Mouse (Mus musculus) thymus, adult 2 months (tissue): ENCODE data around the gene Pcnx2. TPM values are rescaled to one million over a fixed set of nuclear protein-coding genes. Genes with fewer than 3 reads are reported as not detected.

Experiments
- DNase-seq: peaks from one replicate; pipeline ENCODE4 v3.0.0; 2021
- H3K27ac ChIP-seq: fragments of 200-500 bp; 2 replicates; pipeline ENCODE4 v1.5.1; 2012; ENCODE audit warnings: low read length, control low read depth; ENCODE audit not compliant: control insufficient read depth, insufficient read depth
- H3K27me3 ChIP-seq: fragments of 200-500 bp; 2 replicates; pipeline ENCODE4 v1.6.1; 2012; ENCODE audit warnings: mild to moderate bottlenecking, low read length, moderate library complexity, mixed read lengths; ENCODE audit not compliant: control insufficient read depth, insufficient read depth
- H3K36me3 ChIP-seq: fragments of 200-500 bp; 2 replicates; pipeline ENCODE4 v1.6.1; 2012; ENCODE audit warnings: mild to moderate bottlenecking, low read length, moderate library complexity; ENCODE audit not compliant: control insufficient read depth, insufficient read depth
- H3K4me1 ChIP-seq: fragments of 200-500 bp; replicated peaks from 2 replicates; pipeline ENCODE4 v1.6.1; 2012; ENCODE audit warnings: low read length; ENCODE audit not compliant: control insufficient read depth, insufficient read depth
- H3K4me3 ChIP-seq: fragments of 200-500 bp; 2 replicates; pipeline ENCODE4 v1.5.1; 2012; ENCODE audit warnings: mild to moderate bottlenecking, low read length, control low read depth, moderate library complexity; ENCODE audit not compliant: control insufficient read depth, insufficient read depth
- CTCF ChIP-seq: fragments of 200-500 bp; IDR thresholded peaks from 2 replicates; pipeline ENCODE4 v1.5.1; 2012; ENCODE audit warnings: mild to moderate bottlenecking, control low read depth, low read length, moderate library complexity, borderline replicate concordance; ENCODE audit not compliant: control insufficient read depth, poor library complexity, insufficient read depth; ENCODE audit errors: extremely low read depth
- POLR2A ChIP-seq: fragments of 200-500 bp; IDR thresholded peaks from 2 replicates; pipeline ENCODE4 v1.6.1; 2012; ENCODE audit warnings: mild to moderate bottlenecking, low read length, control low read depth, moderate library complexity; ENCODE audit not compliant: control insufficient read depth, poor library complexity, insufficient read depth; ENCODE audit errors: extremely low read depth
- WGBS: fragments of 180-500 bp; shearing (Covaris S2); methylation state at CpG from one replicate; pipeline ENCODE4 v1.1.7; 2018; 5-methylcytosine and 5-hydroxymethylcytosine counted together
- polyA plus RNA-seq: library from polyadenylated mRNA; depleted of rRNA; stranded (reverse); fragments of >200 nt; gene quantifications from 2 replicates; pipeline ENCODE4 v1.2.3, GENCODE M21; 2012

The Pcnx2 gene
- polyA plus RNA-seq, 1 experiment, result 0.34 TPM

- WGBS, result 95% methylated on average over 8 of the region's 8 CpGs
- no peak overlapping the region for H3K27ac ChIP-seq
- H3K27me3 ChIP-seq, result no peaks in the 10 kb centered on the region
- H3K4me1 ChIP-seq, result peaks cover 16% of the 10 kb centered on the region
- H3K4me3 ChIP-seq, result no peak overlapping the region
- TF ChIP-seq CTCF (no peak), POLR2A (no peak)
- no peak for DNase-seq
- no peaks in the 10 kb centered on the region for H3K36me3 ChIP-seq
Measured at GRCm38 (mm10) chr8:125727797-125728196, 170.3 kb downstream of the Pcnx2 start.

GRCm38 (mm10) chr8:125726986-125727385 lies 171.1 kb downstream of the Pcnx2 start:
- Histone ChIP-seq H3K4me1 (peaks cover 16% of the 10 kb centered on the region), H3K27ac (no peak overlapping the region), H3K36me3 (no peaks in the 10 kb centered on the region), H3K4me3 (no peak overlapping the region), H3K27me3 (no peaks in the 10 kb centered on the region)
- 82% methylated on average over 5 of the region's 5 CpGs for WGBS
- TF ChIP-seq POLR2A (no peak), CTCF (no peak)
- DNase-seq, result no peak

- Histone ChIP-seq H3K27ac (0 out of 2 replicates have a peak overlapping the region, but pooled peaks have one; percentile 73), H3K4me1 (peaks cover 16% of the 10 kb centered on the region), H3K27me3 (no peaks in the 10 kb centered on the region), H3K36me3 (no peaks in the 10 kb centered on the region), H3K4me3 (no peak overlapping the region)
- WGBS, result 95% methylated on average over 4 of the region's 4 CpGs
- no peak for DNase-seq
- TF ChIP-seq CTCF, result no peak
- TF ChIP-seq POLR2A, result no peak
Measured at GRCm38 (mm10) chr8:125726143-125726542, 172.0 kb downstream of the Pcnx2 start.

- H3K27me3 ChIP-seq, result no peaks in the 10 kb centered on the region
- 9% methylated on average over 6 of the region's 6 CpGs for WGBS
- H3K27ac ChIP-seq, result peak overlapping the region; percentile 73
- peaks cover 16% of the 10 kb centered on the region for H3K4me1 ChIP-seq
- H3K36me3 ChIP-seq, result no peaks in the 10 kb centered on the region
- H3K4me3 ChIP-seq, result no peak overlapping the region
- peak; percentile 43 for DNase-seq
- no peak for TF ChIP-seq POLR2A
- no peak for TF ChIP-seq CTCF
Measured at GRCm38 (mm10) chr8:125725037-125725820, 172.9 kb downstream of the Pcnx2 start.

- Histone ChIP-seq H3K4me1 (peaks cover 16% of the 10 kb centered on the region), H3K27me3 (no peaks in the 10 kb centered on the region), H3K27ac (no peak overlapping the region), H3K36me3 (no peaks in the 10 kb centered on the region), H3K4me3 (no peak overlapping the region)
- DNase-seq, result no peak
- WGBS, result 98% methylated on average over 6 of the region's 6 CpGs
- no peak for TF ChIP-seq POLR2A
- TF ChIP-seq CTCF, result no peak
Measured at GRCm38 (mm10) chr8:125723437-125723836, 174.7 kb downstream of the Pcnx2 start.

- no peak for DNase-seq
- H3K4me3 ChIP-seq, result no peak overlapping the region
- 98% methylated on average over 7 of the region's 7 CpGs for WGBS
- no peaks in the 10 kb centered on the region for H3K27me3 ChIP-seq
- no peak for TF ChIP-seq POLR2A
- H3K4me1 ChIP-seq, result peaks cover 16% of the 10 kb centered on the region
- no peak overlapping the region for H3K27ac ChIP-seq
- H3K36me3 ChIP-seq, result no peaks in the 10 kb centered on the region
Measured at GRCm38 (mm10) chr8:125722675-125723074, 175.4 kb downstream of the Pcnx2 start.

GRCm38 (mm10) chr8:125718914-125719313 lies 179.2 kb downstream of the Pcnx2 start:
- Histone ChIP-seq H3K27ac (no peak overlapping the region), H3K27me3 (no peaks in the 10 kb centered on the region), H3K4me3 (no peak overlapping the region), H3K36me3 (no peaks in the 10 kb centered on the region), H3K4me1 (no peaks in the 10 kb centered on the region)
- TF ChIP-seq CTCF (peak; percentile 60; the same call in 1 of the 2 replicates), POLR2A (no peak)
- 74% methylated on average over 4 of the region's 4 CpGs for WGBS
- no peak for DNase-seq
